Mouse (Mus musculus) urinary bladder, adult 18-20 months (tissue): Measurements from ENCODE around the gene Mylk2.

ENCODE experiments used
- DNase-seq, 2 experiments: peaks; one replicate each; pipeline ENCODE4 v3.0.0; 2022; ENCODE audit warnings: low spot score in 2 of 2, mixed read lengths in 2 of 2

Mylk2 gene

GRCm38 (mm10) chr2:152911031-152911430, at the start of gene Mylk2:
TSS of gene Mylk2 (plus strand) at chr2:152911352.
- DNase-seq: no peak

- DNase-seq: no peak
Observed at GRCm38 (mm10) chr2:152861891-152862290, 49.3 kb upstream of the Mylk2 start.

GRCm38 (mm10) chr2:152862638-152863037, 48.5 kb upstream of the Mylk2 start:
- no peak for DNase-seq

- no peak for DNase-seq
Observed at GRCm38 (mm10) chr2:152863346-152863745, 47.8 kb upstream of the Mylk2 start.

- no peak for DNase-seq
Observed at GRCm38 (mm10) chr2:152878239-152878638, 32.9 kb upstream of the Mylk2 start.

- no peak for DNase-seq
Observed at GRCm38 (mm10) chr2:152880898-152881297, 30.3 kb upstream of the Mylk2 start.

- DNase-seq: no peak
Observed at GRCm38 (mm10) chr2:152884101-152884645, 27.0 kb upstream of the Mylk2 start.

GRCm38 (mm10) chr2:152887230-152887629, 23.9 kb upstream of the Mylk2 start:
- no peak for DNase-seq

GRCm38 (mm10) chr2:152888774-152889173, 22.4 kb upstream of the Mylk2 start:
- no peak for DNase-seq

GRCm38 (mm10) chr2:152895834-152896233, 15.3 kb upstream of the Mylk2 start:
- no peak for DNase-seq

GRCm38 (mm10) chr2:152896926-152897325, 14.2 kb upstream of the Mylk2 start:
- DNase-seq: no peak

GRCm38 (mm10) chr2:152899011-152899410, 12.1 kb upstream of the Mylk2 start:
- no peak for DNase-seq

- no peak for DNase-seq
Observed at GRCm38 (mm10) chr2:152901296-152901695, 9.9 kb upstream of the Mylk2 start.

- DNase-seq: no peak
Observed at GRCm38 (mm10) chr2:152902658-152903057, 8.5 kb upstream of the Mylk2 start.

GRCm38 (mm10) chr2:152903586-152903985, 7.6 kb upstream of the Mylk2 start:
- no peak for DNase-seq

GRCm38 (mm10) chr2:152904127-152904643, 7.0 kb upstream of the Mylk2 start:
- DNase-seq: no peak

- no peak for DNase-seq
Observed at GRCm38 (mm10) chr2:152905036-152905829, 5.9 kb upstream of the Mylk2 start.

- no peak for DNase-seq
Observed at GRCm38 (mm10) chr2:152906274-152907037, 4.7 kb upstream of the Mylk2 start.

GRCm38 (mm10) chr2:152907114-152907943, 3.8 kb upstream of the Mylk2 start:
- DNase-seq: no peak

- DNase-seq: no peak
Observed at GRCm38 (mm10) chr2:152909848-152910247, 1.3 kb upstream of the Mylk2 start.

GRCm38 (mm10) chr2:152911432-152911831, 280 bp downstream of the Mylk2 start:
- no peak for DNase-seq

GRCm38 (mm10) chr2:152913471-152913870, 2.3 kb downstream of the Mylk2 start:
- DNase-seq: no peak
